Mouse (Mus musculus): ENCODE measurements around the gene Tubgcp3.

DNA sequence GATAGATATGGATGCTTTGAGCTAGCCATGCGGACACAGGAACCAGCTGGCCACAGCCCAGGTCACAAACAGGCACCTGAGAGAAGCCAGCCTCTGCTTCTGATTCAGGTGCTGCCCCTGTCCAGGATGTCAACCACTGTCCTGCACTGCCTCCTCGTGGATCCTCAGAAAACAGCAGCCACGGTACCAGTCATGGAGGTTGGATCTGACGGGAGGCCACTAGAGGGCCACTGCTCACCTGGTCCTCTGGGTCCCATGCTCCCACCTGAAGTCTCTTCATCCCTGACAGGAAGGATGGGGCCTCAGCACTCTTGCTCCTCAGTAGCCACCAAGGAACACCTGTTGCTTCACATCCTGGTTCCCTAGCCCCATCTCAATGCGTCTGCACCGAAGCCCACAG is 64.8 kb downstream of the Tubgcp3 start:
- TF ChIP-seq E2F4 (IDR thresholded peaks at IDR 0.05; ENCODE audit: insufficient replicate concordance, low read depth, low read length), result no peak
- no peak for TF ChIP-seq PAX5 (IDR thresholded peaks at IDR 0.05; ENCODE audit: low read length)
- no peak for TF ChIP-seq SIN3A (IDR thresholded peaks at IDR 0.05; ENCODE audit: low read length)
- no peak for TF ChIP-seq MXI1 (IDR thresholded peaks at IDR 0.05; ENCODE audit: low read depth, low read length)
- TF ChIP-seq POLR2A (IDR thresholded peaks at IDR 0.05; ENCODE audit: low read depth, low read length), result no peak
- no peak for TF ChIP-seq MAFK (IDR thresholded peaks at IDR 0.05; ENCODE audit: insufficient replicate concordance, low read length)
- no peak for TF ChIP-seq POLR2AphosphoS2 (IDR thresholded peaks at IDR 0.05; ENCODE audit: low read depth, low read length)
- no peak for TF ChIP-seq TBP (conservative IDR thresholded peaks at IDR 0.05; ENCODE audit: low read depth, low read length)
- peak; percentile 89 to 100 for TF ChIP-seq CTCF (conservative IDR thresholded peaks at IDR 0.05 in 1 of 2, IDR thresholded peaks at IDR 0.05 in 1 of 2; ENCODE audit: low read depth in 2 of 2, low read length in 2 of 2)
- TF ChIP-seq CHD2 (IDR thresholded peaks at IDR 0.05; ENCODE audit: low read length), result no peak

Measured in CH12.LX (cell line).